Mouse (Mus musculus) megakaryocyte progenitor cell, adult 5-6 weeks (primary cell): ENCODE data around the gene Nkx2-4. TPM values are rescaled to one million over a fixed set of nuclear protein-coding genes. Genes with fewer than 3 reads are reported as not detected.

Experiments used
- total RNA-seq, 2 experiments: library from RNA; stranded (forward) in 1 of 2; stranded (reverse) in 1 of 2; fragments of 157-497, 149-512 nt in 1 of 2; fragments of 200-1000 nt in 1 of 2; gene quantifications; 2 replicates each; pipeline versions ENCODE4 v1.2.3 to v1.2.4; 2015 to 2017

The Nkx2-4 gene
- total RNA-seq, 2 experiments from 2014 or later: not detected

Other genes with a start within 250 kb of the Nkx2-4 start
- gene Kiz, start 229.6 kb downstream of the Nkx2-4 start, total RNA-seq (2015): 22.6 and 35.2 TPM in 2 replicates
- gene Kiz, start 229.6 kb downstream of the Nkx2-4 start, total RNA-seq (2017): 21.2 and 34.6 TPM in 2 replicates
- 99.2 and 114 TPM in 2 replicates for gene Xrn2, start 72.4 kb downstream of the Nkx2-4 start, total RNA-seq (2015)
- 145 and 167 TPM in 2 replicates for gene Xrn2, start 72.4 kb downstream of the Nkx2-4 start, total RNA-seq (2017)
- not detected in 2 replicates for gene Nkx2-2, start 108.8 kb upstream of the Nkx2-4 start, total RNA-seq (2015)
- gene Nkx2-2, start 108.8 kb upstream of the Nkx2-4 start, total RNA-seq (2017): not detected in 2 replicates